Mouse (Mus musculus): ENCODE results near the gene Abhd16a. TPM values are rescaled to one million over a fixed set of nuclear protein-coding genes. Genes with fewer than 3 reads are reported as not detected.
A peak's percentile ranks its signal among the peaks of the same experiment; 100 is the strongest.

The Abhd16a gene
- total RNA-seq, 1 experiment from 2014 or later: 69.7 TPM

- peak; percentile 63 for DNase-seq
Measured at GRCm38 (mm10) chr17:35147922-35148639, 59.0 kb downstream of the Abhd16a start.

- no peak for DNase-seq
Measured at GRCm38 (mm10) chr17:35152121-35152520, 63.1 kb downstream of the Abhd16a start.

Other genes starting within 250 kb of the Abhd16a start
- 55.0 and 60.0 TPM in 2 replicates for gene Skiv2l, start 239.1 kb upstream of the Abhd16a start, total RNA-seq (2021)
- 54.4 and 58.4 TPM in 2 replicates for gene Nelfe, start 238.9 kb upstream of the Abhd16a start, total RNA-seq (2021)
- gene Cfb, start 226.7 kb upstream of the Abhd16a start, total RNA-seq (2021): 36.2 and 180 TPM in 2 replicates
- gene Zbtb12, start 209.8 kb upstream of the Abhd16a start, total RNA-seq (2021): 13.8 and 15.2 TPM in 2 replicates
- not detected in 2 replicates for gene Gm20547, start 207.2 kb upstream of the Abhd16a start, total RNA-seq (2021)
- 43.2 and 54.5 TPM in 2 replicates for gene C2, start 191.0 kb upstream of the Abhd16a start, total RNA-seq (2021)
- 112 and 134 TPM in 2 replicates for gene Ehmt2, start 190.8 kb upstream of the Abhd16a start, total RNA-seq (2021)
- gene Slc44a4, start 174.8 kb upstream of the Abhd16a start, total RNA-seq (2021): 1.5 and 1.7 TPM in 2 replicates
- gene Neu1, start 158.0 kb upstream of the Abhd16a start, total RNA-seq (2021): 19.3 and 25.2 TPM in 2 replicates
- 29.6 and 90.6 TPM in 2 replicates for gene Hspa1b, start 130.0 kb upstream of the Abhd16a start, total RNA-seq (2021)
- gene Gm20481, start 119.4 kb upstream of the Abhd16a start, total RNA-seq (2021): not detected in 2 replicates
- 12.7 and 38.7 TPM in 2 replicates for gene Hspa1a, start 117.1 kb upstream of the Abhd16a start, total RNA-seq (2021)
- gene Hspa1l, start 116.6 kb upstream of the Abhd16a start, total RNA-seq (2021): 0.34 and 0.37 TPM in 2 replicates
- gene Lsm2, start 107.4 kb upstream of the Abhd16a start, total RNA-seq (2021): 39.4 and 44.2 TPM in 2 replicates
- gene Vars, start 88.3 kb upstream of the Abhd16a start, total RNA-seq (2021): 55.3 and 71.7 TPM in 2 replicates
- 0.85 and 1.2 TPM in 2 replicates for gene Vwa7, start 72.7 kb upstream of the Abhd16a start, total RNA-seq (2021)
- gene Sapcd1, start 61.2 kb upstream of the Abhd16a start, total RNA-seq (2021): 1.3 and 1.7 TPM in 2 replicates
- gene Msh5, start 42.5 kb upstream of the Abhd16a start, total RNA-seq (2021): 1.8 and 3.6 TPM in 2 replicates
- 83.0 and 109 TPM in 2 replicates for gene Clic1, start 39.3 kb upstream of the Abhd16a start, total RNA-seq (2021)
- gene Ddah2, start 30.2 kb upstream of the Abhd16a start, total RNA-seq (2021): 24.2 and 30.6 TPM in 2 replicates
- not detected in 2 replicates for gene Ly6g6c, start 23.9 kb upstream of the Abhd16a start, total RNA-seq (2021)
- 0.26 and 0.71 TPM in 2 replicates for gene Mpig6b, start 23.1 kb upstream of the Abhd16a start, total RNA-seq (2021)
- not detected in 2 replicates for gene Ly6g6e, start 12.4 kb upstream of the Abhd16a start, total RNA-seq (2021)
- 1.1 and 1.7 TPM in 2 replicates for gene Ly6g6d, start 11.2 kb upstream of the Abhd16a start, total RNA-seq (2021)
- gene Ly6g6f, start 3.7 kb upstream of the Abhd16a start, total RNA-seq (2021): not detected in 2 replicates
- not detected in 2 replicates for gene Ly6g5c, start 19.0 kb downstream of the Abhd16a start, total RNA-seq (2021)
- gene Ly6g5b, start 26.2 kb downstream of the Abhd16a start, total RNA-seq (2021): 0.33 and 1.1 TPM in 2 replicates
- gene Gpank1, start 32.2 kb downstream of the Abhd16a start, total RNA-seq (2021): 11.3 and 12.3 TPM in 2 replicates
- gene Csnk2b, start 32.8 kb downstream of the Abhd16a start, total RNA-seq (2021): 210 and 214 TPM in 2 replicates
- gene D17H6S53E, start 37.1 kb downstream of the Abhd16a start, total RNA-seq (2021): 23.6 and 24.8 TPM in 2 replicates
- 3.3 and 35.6 TPM in 2 replicates for gene Apom, start 42.8 kb downstream of the Abhd16a start, total RNA-seq (2021)
- 357 and 375 TPM in 2 replicates for gene Bag6, start 45.9 kb downstream of the Abhd16a start, total RNA-seq (2021)
- gene Prrc2a, start 75.6 kb downstream of the Abhd16a start, total RNA-seq (2021): 246 and 247 TPM in 2 replicates
- gene Aif1, start 86.8 kb downstream of the Abhd16a start, total RNA-seq (2021): 3.3 and 5.6 TPM in 2 replicates
- gene Lst1, start 99.2 kb downstream of the Abhd16a start, total RNA-seq (2021): 5.6 and 11.9 TPM in 2 replicates
- gene Ltb, start 105.2 kb downstream of the Abhd16a start, total RNA-seq (2021): 4.3 and 35.6 TPM in 2 replicates
- gene Tnf, start 112.7 kb downstream of the Abhd16a start, total RNA-seq (2021): 0.33 and 1.4 TPM in 2 replicates
- gene Lta, start 116.1 kb downstream of the Abhd16a start, total RNA-seq (2021): 0.33 and 2.7 TPM in 2 replicates
- gene Gm16181, start 131.6 kb downstream of the Abhd16a start, total RNA-seq (2021): 0.67 TPM in 1 of 2 replicates, not detected in the other
- 7.0 and 8.2 TPM in 2 replicates for gene Atp6v1g2, start 144.4 kb downstream of the Abhd16a start, total RNA-seq (2021)
- gene Nfkbil1, start 146.5 kb downstream of the Abhd16a start, total RNA-seq (2021): 15.3 and 17.7 TPM in 2 replicates
- 200 and 232 TPM in 2 replicates for gene Ddx39b, start 152.5 kb downstream of the Abhd16a start, total RNA-seq (2021)
- 93.3 and 154 TPM in 2 replicates for gene H2-D1, start 173.5 kb downstream of the Abhd16a start, total RNA-seq (2021)
- gene H2-Q1, start 231.1 kb downstream of the Abhd16a start, total RNA-seq (2021): 1.7 and 2.7 TPM in 2 replicates